Mouse (Mus musculus) gastrocnemius, postnatal 4 days (tissue): ENCODE measurements around the gene Dhrs7b. TPM values are rescaled to one million over a fixed set of nuclear protein-coding genes. Genes with fewer than 3 reads are reported as not detected.
A peak's percentile ranks its signal among the peaks of the same experiment; 100 is the strongest.
"Not testable (repeated sequence)": the region's sequence is repeated elsewhere in the genome, so short reads cannot be mapped to it uniquely, and the experiment has no call there.

ENCODE experiments used
- DNase-seq, 2 experiments: peaks; one replicate each; pipeline ENCODE4 v3.0.0; 2021 to 2022; ENCODE audit warnings: low spot score in 2 of 2, mixed read lengths in 2 of 2
- long read RNA-seq, 2 experiments: library from polyadenylated mRNA; stranded (forward); transcript quantifications; one replicate each; pipeline ENCODE4 v2.0.0; 2021
- total RNA-seq, 2 experiments: library from RNA; stranded (reverse); gene quantifications; 2 replicates each; pipeline ENCODE4 v1.2.3; 2021

Dhrs7b gene
- total RNA-seq = 10 to 100 TPM; 14.9 to 16.7 TPM
- long read RNA-seq, experiment 1, transcript Dhrs7b-201 (7 exons, 1,553 nt) = major isoform, 11 of 17 reads
- long read RNA-seq, experiment 1, partial matches to known transcripts = 2 of 17 reads
- long read RNA-seq, experiment 1, other reads (novel, unspliced or antisense) = 4 of 17 reads
- long read RNA-seq, experiment 2, transcript Dhrs7b-201 (7 exons, 1,553 nt) = major isoform, 11 of 19 reads
- long read RNA-seq, experiment 2, partial matches to known transcripts = 1 of 19 reads
- long read RNA-seq, experiment 2, other reads (novel, unspliced or antisense) = 7 of 19 reads

DNA sequence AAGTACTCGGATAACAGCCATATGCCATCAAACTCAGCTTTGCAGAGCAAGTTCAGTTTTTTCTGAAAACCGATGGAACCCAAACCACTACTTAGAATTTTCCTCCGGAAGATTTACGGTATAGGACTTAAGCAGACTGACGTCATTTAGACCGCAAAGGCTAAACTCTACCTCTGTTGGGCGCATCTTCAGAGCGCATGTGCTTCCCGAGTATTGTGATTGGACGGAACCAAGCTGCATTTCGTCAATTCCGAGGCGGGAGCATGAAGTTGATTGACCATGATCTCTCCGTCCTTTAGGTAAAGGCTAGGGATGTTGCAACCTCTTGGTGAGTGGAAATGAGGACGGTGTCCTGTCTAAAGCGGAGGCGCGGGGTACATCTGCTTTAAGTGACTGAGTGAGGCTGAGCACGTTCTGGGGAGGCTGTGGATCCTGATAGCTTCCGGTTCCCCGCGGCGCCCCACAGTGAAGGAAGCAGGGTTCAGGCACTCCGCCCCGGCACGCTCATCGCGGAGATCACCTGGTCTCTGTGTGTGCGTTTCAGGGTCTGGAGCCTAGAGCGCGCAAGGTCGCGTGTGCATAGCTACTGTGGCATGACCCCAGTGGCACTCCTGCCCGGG lies at the start of gene Dhrs7b:
Gene Dhrs7b (plus strand): TSS at position 199 of the 620 bp plus-strand sequence.
- DNase-seq = peak; percentile 42 to 74

- DNase-seq = no peak
Measured at GRCm38 (mm10) chr11:60784179-60784922, 46.1 kb upstream of the Dhrs7b start.

GRCm38 (mm10) chr11:60787595-60787994 lies 42.8 kb upstream of the Dhrs7b start:
- peak in 1 of 2 experiments; percentile 34 for DNase-seq

GRCm38 (mm10) chr11:60790472-60790871 lies 40.0 kb upstream of the Dhrs7b start:
- no peak for DNase-seq

- DNase-seq = no peak
Measured at GRCm38 (mm10) chr11:60796342-60796741, 34.1 kb upstream of the Dhrs7b start.

DNA sequence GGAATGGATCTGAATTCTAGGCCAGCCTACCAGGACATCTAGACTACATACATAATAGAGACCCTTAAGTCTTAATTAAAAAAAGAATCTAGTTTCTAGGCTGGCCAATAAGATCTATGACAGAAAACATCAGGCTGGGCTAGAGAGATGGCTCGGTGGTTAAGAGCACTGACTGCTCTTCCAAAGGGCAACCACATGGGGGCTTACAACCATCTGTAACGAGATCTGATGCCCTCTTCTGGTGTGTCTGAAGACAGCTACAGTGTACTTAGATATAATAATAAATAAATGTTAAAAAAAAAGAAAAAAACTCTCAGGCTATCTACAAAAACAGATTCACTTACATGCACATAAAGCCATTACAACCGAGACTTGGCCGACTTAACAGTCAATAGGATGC lies 30.5 kb upstream of the Dhrs7b start:
- DNase-seq = no peak

GRCm38 (mm10) chr11:60800892-60801291 lies 29.5 kb upstream of the Dhrs7b start:
- DNase-seq = no peak

GRCm38 (mm10) chr11:60808286-60809070 lies 22.0 kb upstream of the Dhrs7b start:
- peak in 1 of 2 experiments; percentile 67 for DNase-seq

GRCm38 (mm10) chr11:60809546-60809945 lies 20.9 kb upstream of the Dhrs7b start:
- DNase-seq = no peak

DNA sequence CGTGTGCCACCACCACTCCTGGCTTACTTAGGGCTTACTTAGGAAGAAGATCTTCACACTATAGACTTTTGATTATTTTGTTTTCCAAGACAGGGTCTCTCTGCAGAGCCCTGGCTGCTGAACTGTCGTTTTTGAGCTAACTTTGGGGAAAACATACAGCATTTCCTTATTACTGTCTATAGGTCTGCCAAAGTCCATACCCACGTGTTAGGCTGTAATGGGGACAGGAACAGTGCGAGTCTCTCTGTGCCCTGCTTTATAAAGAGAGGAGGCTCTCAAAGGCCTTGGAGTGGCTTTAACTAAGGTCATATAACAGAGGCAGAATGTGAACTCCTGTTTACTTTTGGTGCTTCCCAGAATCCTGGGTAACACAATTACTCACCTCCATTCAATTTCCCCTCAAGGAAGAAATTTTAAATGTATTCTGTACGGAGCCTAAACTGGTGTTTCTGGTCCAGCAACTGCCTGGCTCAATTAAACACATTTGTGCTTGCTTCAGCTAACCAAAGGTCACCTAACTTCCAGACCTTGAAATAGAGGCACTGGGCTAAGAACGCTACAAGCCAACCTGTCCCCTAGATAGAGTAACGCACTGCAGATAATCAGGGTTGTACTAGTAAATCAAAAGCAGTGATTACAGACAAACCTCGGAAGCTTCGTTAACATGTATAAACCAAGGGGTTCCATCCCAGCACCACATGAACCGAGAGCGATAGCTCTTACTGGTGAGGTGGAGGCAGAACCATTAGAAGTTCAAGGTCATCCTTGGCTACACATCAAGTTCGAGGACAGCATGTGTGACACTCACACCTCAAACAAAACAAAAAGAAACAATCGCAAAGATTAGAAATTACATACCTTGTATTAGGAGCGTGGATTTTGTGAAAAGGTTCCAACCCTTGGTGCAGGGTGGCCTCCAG lies 20.1 kb upstream of the Dhrs7b start:
- DNase-seq = no peak

DNA sequence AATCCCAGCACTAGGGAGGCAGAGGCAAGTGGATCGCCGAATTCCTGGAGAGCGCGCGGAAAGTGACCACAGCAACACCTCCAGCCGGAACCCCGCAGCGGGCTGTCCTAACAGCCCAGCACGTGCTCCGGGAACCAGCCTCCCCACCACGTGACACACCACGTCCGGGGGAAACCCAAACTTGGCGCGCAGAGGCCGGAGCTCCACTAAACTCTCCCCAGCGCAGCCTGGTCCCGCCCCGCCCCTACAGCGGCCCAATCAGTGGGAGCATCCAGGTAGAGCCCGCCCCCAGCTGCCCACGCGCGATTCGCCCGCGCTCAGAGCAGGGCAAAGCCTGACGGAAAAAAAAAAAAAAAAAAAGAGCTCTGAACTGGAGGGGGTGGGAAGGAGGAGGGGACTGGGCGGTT lies 19.4 kb upstream of the Dhrs7b start:
- peak; percentile 87 to 94 for DNase-seq

DNA sequence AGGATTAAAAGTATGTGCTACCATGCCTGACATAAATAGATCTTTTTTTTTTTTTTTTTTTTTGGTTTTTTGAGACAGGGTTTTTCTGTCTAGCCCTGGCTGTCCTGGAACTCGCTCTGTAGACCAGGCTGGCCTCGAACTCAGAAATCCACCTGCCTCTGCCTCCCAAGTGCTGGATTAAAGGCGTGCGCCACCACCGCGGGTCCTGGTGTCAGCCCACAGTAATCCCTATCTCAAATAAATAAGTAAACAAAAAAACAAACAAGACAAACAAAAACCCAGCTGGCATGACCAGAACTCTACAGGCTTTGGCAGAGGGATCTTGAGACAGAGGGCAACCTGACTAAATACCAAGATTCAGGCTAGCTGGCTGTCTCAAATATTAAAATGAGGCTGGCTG lies 18.8 kb upstream of the Dhrs7b start, which contains the start of gene Shmt1:
Gene Shmt1 (minus strand): TSS at position 101 of the 400 bp plus-strand sequence.
- not testable (repeated sequence) for DNase-seq

GRCm38 (mm10) chr11:60816398-60816797 lies 14.0 kb upstream of the Dhrs7b start:
- DNase-seq = no peak

DNA sequence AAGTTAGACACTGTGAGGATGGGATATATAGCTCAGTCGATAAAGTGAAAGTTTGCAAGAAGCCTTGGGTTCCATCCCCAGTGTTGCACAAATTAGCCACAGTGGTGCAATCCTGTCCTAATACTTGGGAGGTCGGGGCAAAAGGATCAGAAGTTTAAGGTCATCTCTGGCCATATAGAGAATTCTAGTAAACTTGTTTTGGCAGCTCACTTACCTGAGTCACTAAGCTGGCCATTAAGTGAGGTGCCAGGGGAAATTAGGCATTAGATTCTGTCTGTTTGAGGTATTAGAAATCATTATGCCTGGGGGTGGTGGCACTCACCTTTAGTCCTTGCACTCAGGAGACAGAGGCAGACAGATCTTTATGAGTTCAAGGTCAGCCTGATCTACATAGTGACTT lies 6.7 kb upstream of the Dhrs7b start:
- no peak for DNase-seq

DNA sequence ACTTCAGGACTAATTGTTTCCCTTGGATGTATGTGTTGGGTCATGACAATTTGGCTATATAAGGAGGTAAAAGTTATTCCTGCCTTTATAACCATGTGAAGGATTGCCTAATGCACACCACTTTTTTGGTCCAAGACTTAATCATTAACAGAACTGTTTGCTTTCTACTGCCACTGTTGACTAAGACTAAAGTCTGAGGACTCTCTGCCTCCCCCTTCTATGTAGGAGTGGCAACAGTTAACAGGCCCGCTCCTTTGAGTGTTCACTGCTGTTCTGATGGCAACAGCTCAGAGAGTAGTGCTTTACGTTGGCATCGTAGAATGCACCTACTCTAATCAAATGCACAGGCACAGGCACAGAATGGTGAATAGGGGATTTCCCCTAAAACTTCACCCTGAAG lies 5.2 kb upstream of the Dhrs7b start:
- DNase-seq = no peak

DNA sequence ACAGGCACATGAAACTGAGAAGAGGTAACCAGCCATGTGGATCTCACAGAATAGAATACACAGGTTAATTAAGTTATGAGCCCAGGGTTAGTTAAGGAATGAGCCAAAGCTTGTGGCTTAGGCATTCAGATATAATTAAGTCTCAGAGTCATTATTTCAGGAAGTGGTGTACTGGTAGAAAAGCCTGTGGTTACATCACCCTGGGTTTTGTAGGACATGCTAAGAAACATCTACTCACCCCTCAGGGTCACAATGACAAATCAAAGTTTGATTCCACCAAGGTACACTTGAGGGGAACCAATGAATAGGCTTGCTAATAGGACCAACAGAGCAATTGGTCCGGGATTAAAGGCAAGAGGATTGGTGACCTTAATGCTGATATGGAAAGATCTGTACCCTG lies 3.7 kb upstream of the Dhrs7b start:
- no peak for DNase-seq

DNA sequence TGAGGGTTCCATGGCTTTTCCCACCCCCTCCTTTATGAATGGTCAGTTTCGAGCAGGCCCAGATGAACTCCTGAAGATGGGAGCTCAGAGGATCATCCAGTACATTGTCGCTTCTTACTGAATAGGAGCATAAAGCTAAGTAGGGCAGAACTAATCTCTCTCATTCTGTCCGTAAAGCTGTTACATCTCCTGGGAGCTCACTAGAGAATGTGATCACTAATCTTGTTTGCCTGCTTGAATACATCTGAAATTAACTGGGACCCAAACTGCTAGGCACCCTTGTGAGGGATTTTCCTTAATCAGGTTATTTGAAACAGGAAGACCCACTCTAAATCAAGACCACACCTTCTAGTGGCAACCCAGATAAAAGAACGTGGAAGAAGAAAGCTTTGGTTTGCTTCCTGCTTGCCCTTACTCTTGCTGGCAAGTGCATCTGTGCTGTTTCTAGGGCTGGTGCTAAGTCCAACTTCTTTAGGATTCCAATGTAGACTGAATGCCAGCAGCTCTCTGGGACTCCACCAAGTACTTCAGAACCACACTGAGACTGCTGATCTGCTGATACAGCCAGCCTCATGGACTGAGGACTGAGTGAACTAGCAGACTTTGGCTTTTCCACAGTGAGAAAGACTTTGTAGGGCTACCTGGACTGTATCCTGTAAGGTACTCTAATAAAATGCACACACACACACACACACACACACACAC lies 3.0 kb upstream of the Dhrs7b start:
- no peak for DNase-seq

- no peak for DNase-seq
Measured at GRCm38 (mm10) chr11:60828903-60829302, 1.5 kb upstream of the Dhrs7b start.

- DNase-seq = no peak
Measured at GRCm38 (mm10) chr11:60836897-60837296, 6.5 kb downstream of the Dhrs7b start.
